Mouse (Mus musculus): ENCODE results near the gene Fhad1.
"Not testable (repeated sequence)": the region's sequence is repeated elsewhere in the genome, so short reads cannot be mapped to it uniquely, and the experiment has no call there.

The Fhad1 gene

DNA sequence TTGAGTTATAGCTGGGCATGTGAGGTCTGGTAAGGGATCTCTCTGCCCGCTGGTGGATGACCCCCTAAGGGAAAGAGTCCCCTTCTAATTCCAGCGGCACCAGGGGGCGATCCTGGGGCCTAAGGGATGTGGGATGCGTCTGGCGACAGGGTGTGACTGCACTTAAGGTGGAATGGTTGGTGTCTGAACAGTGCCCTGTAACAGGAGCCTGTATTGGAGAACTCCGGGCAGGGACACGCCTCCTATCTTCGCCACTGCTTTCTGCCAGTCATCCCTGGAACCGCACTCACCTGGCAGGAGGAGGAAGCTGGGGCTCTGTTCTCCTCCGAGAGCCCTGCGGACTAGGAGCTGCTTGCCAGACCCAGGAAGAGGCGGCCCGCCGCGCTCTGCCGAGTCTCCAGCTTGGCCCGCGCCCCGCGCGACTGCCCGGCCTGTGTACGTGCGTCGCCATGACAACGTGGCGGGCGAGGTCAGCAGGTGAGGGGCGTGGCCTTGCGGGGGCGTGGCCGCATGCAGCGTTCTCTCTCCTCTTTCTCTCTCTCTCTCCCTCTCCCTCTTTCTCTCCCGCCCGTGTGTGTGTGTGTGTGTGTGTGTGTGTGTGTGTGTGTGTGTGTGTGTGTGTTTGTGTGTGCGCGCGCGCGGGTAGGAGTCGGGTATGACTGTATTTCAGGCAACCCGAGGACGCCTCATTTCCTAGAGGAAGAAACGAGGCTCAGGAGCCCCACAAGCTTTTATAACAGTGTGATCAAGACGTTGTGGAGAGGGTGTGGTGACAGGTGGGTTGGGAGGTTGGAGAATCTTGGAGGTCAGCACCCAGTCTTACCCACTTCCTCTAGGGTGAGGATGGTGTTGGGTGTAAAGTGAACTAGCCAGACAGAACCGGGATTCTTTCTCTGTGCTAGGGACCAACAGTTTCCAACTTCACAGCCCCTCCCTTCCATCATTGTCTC lies at the start of gene Fhad1:
Fhad1 (minus strand) TSS at position 424 of the 950 bp plus-strand sequence.
- peak; percentile 91 for DNase-seq

DNA sequence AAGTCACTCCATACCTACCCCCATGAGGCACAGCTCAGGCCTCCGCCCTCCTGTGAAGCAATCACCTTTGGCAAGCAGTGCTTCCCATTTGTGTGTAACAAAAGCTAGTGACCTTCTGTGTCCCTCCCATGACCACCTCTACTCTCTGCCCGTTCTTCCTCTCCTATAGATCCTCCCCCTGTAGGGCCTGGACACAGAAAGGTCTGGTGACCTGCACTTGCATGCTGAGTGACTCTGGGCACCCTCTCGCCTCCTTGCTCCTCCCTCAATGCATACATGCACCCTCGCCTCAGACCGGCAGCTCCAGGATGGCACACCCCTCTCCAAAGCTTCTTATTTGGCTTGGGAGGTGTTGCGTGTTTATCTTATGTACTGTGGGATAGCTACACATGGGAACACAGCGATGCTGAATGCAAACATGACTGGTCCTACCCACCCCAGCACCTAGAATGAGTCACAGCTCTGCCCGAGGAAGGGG lies 48.2 kb upstream of the Fhad1 start:
- no peak for DNase-seq

DNA sequence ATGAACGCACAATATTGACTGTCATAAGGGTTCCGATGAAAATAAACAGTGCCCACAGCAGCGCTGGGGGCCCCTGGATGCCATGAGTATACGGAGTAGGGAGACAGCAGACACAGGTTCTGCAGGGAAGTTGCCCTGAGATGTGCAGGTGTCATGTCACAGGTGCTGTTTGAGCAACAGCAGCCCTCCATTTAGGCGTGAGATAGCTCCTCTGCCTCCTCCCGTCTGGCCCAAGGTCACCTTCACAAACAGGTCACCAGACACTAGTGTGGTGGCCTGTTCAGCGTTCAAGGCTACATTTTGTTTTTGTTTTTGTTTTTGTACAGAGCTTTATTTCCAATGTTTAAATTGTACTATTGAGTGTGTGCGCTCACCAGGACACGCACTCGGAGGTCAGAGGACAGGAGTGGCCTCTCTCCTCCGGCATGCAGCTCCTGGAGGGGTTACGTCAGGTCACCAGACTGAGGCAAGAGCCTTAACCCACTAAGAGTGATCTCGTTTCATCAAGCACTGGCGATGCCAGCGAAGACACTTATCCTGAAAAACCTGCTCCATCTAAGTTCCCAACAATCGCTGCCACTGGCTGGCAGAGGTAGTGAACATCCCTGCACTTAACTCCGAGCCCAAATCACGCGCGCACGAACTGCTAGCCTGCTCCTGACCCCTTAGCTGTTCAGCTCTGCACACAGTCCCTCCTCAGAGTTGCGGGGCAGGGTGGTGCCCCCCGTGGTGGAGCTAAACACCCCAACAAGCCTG lies 46.8 kb upstream of the Fhad1 start:
- no peak for DNase-seq

DNA sequence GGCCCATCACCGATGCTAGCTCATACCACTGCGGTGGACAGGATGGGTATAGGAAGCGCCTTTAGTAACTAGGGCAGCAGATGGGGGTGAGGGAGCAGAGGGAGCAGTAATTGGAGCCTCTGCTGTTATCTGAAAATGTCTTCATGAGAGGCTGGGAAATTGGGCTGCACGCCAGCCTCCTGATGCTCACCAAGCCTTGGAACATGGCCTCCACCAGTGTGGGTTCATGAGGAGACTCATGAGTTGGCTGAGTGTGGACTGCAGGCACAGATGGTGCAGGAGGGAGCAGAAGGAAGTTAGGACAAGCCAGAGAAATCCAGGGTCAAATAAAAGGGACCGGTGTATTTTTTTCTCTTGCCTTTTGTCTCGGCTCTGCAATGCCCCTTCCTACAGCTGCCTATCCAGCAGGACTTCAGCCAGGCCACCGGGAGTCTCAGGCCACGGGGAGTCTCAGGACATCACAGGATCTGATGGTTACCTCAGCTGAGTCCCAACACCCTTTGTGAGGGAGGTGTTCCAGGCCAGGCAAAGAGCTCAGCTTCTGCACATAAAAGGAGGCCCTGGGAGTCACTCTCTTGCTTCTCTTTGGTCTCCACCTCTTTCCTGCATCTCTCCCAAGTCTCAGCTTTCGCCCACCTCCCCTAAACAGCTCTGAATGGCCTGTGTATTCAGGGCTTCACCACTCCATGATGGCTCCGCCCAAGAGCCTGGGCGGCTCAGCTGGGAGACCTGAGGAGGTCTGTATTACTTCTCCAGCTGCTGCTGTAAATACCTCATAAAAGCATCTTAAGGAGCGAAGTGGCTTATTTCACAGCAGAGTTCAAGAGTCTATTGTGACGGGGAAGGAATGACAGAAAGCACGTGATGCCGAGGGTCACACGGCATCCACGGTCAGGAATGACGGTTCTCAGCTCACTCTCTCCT lies 45.8 kb upstream of the Fhad1 start:
- DNase-seq, result peak; percentile 59

DNA sequence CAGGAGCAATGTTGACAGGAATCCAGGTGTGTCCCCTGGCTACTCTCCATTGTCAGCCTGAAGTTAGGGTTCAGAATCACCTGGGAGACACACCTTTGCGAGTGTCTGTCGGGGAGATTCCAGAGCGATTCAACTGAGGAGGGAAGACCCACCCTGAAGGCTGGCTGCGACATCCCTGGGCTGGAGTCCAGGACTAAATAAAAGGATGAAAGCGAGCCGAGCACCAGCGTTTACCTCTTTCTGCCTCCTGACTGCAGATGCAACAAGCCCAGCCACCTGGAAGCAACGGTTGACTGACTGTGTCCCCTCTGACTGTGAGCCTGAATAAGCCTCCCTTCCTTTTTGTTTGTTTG lies 44.9 kb upstream of the Fhad1 start:
- DNase-seq, result no peak

DNA sequence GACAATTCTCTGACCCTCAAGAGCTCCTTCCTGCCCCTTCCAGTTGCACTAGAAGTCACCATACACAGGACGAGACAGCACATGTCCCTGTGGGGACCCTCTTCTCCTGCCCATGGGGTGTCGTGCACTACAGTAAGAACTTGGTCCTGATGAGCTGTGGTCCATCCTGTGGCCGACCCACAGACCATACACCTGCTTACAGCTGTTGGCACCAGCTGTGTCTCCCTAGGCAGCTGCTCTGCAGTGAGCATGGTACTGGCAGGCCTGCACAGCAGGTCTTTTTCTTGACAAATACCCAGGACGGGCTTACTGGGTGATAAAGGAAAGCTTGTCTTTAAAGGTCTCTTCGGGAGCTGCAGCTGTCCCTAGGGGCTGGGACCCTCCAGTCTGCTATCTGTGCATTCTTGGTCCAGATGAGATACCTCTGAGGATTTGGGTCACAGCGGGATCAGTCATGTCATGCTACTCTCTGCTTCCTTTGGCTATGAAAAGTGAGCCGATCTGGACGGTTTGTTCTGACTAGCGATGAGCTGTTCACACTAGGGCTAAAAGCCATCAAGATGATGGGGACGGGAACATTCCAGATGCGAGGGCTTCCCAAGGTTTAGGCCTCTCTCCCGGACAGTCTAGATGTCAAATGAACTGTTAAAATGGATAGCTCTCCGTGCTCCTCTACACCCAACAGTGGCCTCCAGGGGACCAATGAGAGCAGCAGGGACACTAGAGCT lies 44.4 kb upstream of the Fhad1 start:
- no peak for DNase-seq

DNA sequence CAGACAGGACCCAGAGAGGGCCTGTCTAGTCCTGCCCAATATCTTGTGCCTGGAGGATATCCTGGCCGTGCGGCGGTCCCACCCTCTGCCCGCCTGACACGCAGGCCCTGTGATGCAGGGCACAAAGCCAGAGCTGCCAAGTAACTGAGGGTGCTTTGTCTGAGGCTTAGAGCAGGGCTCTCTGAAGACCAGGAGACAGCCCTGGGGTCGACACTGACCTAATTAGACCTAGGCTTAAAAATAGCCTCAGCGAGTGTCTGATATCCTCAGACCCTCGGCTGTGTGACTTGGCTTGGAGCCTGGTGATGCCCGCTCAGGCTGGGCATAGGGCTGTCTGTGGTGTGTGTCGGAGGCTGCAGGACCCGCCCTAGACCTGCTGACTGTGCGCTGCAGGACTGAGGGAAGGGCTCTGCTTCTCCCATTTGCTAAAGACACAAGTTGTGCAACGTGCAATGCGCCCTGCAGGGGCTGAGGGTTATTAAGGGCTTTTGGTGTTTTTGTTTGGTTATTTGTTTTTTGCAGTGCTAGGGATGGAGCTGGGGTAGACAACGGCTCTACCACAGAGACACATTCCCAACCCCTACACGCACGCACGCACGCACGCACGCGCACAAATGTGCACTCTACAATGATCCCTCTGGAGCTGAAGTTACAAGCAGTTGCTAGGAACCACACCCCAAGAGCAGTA lies 42.8 kb upstream of the Fhad1 start:
- no peak for DNase-seq

DNA sequence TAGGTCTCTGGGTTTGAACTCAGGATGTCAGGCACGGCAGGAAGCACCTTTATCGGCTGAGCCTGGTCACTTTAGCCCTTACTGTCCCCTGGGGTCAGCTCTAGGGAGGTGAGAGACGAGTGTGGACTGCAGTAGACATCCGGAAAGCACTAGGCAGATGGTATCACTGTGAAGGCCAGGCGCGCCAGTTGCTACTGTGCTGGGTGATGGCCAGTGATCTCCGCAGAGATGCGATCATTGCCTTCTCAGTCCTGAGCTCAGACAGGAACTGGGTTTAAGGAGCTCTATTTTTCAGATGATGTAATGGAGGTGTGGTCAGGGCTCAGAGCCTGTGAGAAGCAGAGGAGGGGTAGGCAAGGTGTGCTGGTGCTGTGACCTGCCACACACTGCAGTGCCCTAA lies 40.7 kb upstream of the Fhad1 start:
- no peak for DNase-seq

DNA sequence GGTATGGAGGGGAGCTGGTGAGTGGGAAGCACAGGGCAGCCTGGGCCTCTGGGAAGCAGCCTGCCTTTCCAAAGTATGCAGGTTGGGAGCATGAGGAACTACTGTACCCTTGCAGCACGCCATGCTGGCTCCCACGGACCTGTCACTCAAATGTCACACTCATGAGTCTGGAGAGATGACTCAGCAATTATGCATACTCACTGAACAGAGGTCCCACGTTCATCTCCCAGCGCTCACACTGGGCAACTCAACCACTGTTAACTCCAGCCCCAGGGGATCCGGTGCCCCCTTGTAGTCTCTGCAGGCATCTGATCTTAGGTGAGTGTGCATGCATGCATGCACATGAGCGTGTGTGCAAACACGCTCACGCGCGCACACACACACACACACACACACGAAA lies 39.7 kb upstream of the Fhad1 start:
- DNase-seq, result no peak

DNA sequence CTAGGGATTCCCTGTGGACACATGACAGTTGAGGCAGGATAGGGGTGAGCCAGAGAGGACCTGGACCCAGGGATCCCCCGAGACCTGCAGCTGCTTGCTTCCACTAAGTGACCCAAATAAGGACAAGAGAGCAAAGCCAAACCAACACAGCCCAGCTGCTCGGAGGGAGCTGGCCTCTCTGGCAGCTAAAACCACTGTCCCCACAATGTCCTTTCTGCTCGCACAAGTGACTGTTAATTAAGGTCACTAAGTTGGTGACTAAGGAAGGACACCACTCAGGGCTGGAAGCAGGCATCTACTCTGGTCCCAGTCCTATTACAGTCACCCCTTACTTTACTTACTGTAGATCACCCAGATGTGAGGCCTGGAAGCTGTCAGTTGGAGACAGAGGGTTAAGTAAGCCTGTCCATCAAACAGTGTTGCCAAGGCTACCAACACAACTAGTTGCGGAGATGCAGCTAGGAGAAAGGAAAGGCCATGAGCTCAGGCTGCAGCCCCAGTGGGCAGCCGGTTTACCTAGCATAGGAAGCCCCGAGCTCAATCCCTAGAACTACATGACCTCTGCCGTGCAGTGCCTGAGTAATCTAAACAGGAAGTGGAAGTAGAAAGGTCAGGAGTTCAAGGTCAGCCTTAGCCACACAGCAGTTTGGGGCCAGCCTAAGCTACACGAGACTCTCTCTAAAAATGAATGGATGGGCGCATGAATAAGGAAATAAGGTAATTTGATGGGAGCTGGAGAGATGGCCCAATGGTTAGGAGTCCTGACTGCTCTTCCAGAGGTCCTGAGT lies 39.0 kb upstream of the Fhad1 start:
- DNase-seq, result no peak

DNA sequence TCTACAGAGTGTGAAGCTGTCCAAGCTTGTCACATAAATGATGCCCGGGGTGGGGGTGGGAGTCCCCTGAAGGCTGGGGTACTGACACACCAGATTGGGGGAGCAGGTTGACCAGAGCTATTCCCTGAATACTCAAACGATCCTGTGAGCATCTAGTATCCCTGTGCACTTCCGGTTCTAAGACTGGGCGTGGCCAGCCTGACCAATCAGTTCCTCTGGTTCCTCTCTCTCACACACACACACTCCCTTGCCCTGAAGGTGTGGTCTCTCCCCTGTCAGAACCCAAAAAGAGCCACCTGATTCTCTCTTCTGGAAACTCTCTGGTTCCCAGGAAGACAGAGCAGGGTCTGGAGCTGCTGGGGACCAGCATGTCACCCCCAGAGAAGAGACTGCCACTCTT lies 38.4 kb upstream of the Fhad1 start:
- no peak for DNase-seq

DNA sequence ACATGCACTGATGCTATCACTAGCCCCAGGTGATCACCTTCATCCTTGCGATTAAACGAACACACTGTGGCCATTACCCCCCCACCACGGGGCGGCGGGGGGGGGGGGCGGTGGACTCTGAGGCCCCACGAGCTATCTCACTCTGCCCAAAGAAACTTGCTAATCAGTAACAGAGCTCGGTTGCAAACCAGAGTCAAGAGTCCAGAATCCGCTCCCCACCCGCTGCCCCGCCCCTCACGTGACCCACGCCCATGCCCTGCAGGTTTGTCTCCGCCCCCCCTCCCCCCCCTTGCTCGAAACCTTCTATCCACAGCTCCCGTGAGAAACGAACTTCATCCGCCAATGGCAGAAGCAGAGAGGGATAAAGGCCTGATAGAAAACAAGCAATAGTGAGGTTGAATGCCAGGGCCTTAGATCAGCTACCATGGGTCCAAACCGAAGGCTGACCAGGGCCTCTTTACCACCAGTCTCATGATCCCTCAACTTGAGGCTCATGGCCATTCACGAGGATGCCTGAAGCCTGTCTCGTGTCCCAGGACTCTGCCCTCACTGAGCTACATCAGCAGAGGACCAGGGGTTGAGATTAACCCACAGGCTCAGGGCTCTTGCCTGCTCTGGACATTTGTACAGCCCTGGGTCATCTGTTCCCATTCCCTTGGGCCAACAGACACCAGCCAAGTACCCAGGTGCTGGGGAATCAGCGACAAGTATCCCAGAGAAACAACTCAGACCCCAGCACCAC lies 37.7 kb upstream of the Fhad1 start:
- DNase-seq, result no peak

DNA sequence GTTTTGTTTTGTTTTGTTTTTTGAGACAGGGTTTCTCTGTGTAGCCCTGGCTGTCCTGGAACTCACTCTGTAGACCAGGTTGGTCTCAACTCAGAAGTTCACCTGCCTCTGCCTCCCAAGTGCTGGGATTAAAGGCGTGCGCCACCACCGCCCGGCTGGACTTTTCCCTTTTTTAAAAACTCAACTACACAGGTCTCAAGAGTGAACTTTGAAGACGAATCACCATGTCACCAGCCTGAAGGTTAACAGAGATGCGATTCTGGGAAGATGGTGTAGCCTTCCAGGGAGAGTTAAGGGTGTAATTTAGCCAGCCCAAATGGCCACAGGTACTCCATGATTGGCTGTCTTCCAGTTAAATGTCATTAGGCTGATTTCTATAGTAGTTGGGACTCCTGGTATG lies 37.0 kb upstream of the Fhad1 start:
- not testable (repeated sequence) for DNase-seq

DNA sequence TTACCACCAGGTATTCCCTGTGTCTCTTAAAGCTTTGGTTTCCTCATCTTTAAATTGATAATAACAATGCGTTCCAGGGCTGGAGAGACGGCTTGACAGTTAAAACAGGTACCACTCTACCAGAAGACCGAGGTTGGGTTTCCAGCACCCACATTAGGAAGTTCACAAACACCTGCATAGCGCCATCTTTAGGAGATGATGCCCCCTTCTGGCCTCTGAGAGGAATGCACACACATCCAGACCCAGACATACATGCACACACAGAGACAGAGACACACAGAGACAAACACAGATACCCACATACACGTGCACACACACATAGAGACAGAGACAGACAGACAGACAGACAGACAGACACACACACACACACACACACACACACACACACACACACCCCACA lies 35.1 kb upstream of the Fhad1 start:
- DNase-seq, result no peak

DNA sequence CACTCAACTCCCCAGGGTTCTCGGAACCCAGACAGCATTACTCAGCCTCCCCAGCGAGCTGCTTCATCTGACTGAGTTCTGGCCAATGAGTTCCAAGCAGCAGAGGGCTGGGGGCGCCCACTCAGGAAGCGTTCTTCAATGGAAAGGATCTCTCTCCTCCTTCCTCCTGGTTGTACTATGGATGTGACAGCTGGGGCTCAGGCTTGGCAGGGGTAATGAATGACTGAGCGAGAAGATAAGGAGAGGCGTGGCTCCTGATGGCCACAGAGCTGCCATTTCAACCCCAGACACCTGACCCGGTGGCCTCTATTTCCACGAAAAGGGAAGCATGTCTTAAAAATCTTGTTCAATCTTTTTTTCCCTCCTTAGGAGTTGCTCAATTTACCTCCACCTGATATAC lies 33.5 kb upstream of the Fhad1 start:
- no peak for DNase-seq

DNA sequence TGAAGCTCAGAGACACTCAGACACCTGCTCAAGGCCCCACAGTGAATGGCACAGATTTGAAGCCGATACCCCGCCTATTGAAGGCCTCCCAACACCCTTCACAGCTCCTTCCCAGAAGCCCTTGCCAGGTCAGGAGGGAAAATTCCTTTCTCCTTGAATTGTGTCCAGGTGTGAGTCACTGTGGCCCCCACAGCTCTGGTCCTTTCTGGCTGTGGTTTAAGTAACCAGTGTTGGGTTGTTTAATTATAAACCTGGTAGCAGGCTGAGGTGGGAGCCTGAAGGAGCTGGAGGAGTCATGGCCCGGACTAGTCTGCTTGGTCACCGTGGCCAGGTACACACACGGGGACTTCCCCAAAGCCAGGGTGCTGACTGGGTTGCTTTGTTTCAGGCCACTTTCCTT lies 32.1 kb upstream of the Fhad1 start:
- no peak for DNase-seq

DNA sequence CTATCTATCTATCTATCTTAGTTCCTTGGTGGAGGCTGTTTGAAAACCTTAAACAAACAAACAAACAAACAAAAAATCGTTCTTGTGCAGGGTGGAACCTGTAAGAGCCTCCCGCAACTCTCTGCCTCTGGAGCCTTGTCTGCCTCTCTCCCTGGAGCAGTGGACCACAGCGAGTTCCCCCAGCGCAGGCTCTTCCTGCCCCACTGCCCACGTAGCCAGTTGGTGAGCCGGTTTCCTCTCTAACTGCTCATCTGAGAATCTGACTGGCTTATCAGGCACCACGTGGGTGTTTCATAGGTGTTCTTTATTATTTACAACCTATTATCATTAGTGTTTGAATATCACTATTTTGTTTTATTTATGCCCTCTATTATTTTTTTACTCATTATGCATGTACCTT lies 31.6 kb upstream of the Fhad1 start:
- no peak for DNase-seq

DNA sequence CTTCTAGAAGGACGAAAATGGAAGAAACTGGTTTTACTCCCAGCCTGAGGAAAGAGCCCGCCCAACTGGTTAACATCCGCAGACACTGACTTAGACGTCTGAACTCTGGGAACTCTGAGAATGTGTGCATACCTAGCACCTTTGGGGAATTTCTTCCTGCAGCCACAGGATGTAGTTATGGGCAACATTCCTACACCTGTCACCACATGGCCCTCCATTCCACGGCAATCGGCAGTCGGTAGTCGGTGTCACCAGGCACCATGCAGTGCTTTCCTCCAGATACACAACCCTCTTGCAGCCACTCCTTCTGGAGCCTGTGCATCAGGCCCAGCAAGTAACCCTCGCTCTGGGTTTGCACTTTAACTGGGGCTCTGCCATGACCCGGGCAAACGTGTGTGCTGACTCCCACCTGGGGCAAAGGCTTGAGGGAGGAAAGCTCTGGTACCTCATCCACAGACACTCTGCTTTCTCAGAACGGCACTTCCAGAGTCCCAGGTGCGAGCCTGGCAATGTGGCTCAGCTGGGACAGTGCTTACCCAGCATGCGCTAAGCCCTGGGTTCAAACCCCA lies 30.8 kb upstream of the Fhad1 start:
- DNase-seq, result no peak

DNA sequence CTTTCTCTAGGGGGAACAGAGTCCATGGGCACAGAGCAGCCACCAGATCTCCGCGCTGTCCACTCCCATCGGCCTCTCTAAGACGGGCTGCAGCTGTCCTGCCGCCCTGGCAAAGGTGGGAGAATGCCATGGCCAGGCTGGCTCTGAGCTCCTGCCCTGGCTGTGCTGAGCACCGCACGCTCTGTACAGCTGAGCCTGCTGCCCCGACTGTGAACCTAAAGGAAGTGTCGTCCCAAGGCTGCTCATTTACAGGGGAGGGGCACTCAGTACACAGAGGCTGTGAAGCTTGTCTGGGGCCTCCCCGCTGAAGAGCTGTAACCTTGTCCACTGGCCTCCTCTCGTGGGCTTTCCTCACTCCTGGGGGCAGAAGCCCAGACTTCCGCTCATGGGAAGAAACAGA lies 29.6 kb upstream of the Fhad1 start:
- no peak for DNase-seq

Data from embryo, embryonic 11 days (tissue).